Mouse (Mus musculus): Measurements from ENCODE around the gene Ramp2. TPM values are rescaled to one million over a fixed set of nuclear protein-coding genes. Genes with fewer than 3 reads are reported as not detected.

Gene Ramp2
- polyA plus RNA-seq (2015; fragmentation: Nextera tagmentation; extraction: Ambion mirVana), result 67.4 and 72.0 TPM in 2 replicates

GRCm38 (mm10) chr11:101245855-101246701, at the start of gene Ramp2:
Ramp2 (plus strand) TSS chr11:101246028.
- H3K4me2 ChIP-seq (ENCODE audit: low read length), result peak within 1 kb of the TSS; percentile 93
- ATAC-seq, result peak; percentile 52; the same call in 1 of the 2 replicates
- peak within 1 kb of the TSS; percentile 61 for H3K4me3 ChIP-seq (replicated peaks; ENCODE audit: low read length)
- no peaks in the 10 kb centered on the region for H3K36me3 ChIP-seq (ENCODE audit: control insufficient read depth, insufficient read depth)
- WGBS, result 1% methylated on average over 63 of the region's 63 CpGs
- peaks cover 27% of the 10 kb centered on the region for H3K27me3 ChIP-seq (replicated peaks; ENCODE audit: control insufficient read depth, insufficient read depth, low read length)
- peak within 1 kb of the TSS; percentile 79 for H3K9ac ChIP-seq (replicated peaks; ENCODE audit: low read depth, low read length)
- no peak within 1 kb of the TSS for H3K27ac ChIP-seq (ENCODE audit: low read length)
- H3K9me3 ChIP-seq (ENCODE audit: control insufficient read depth, low read length), result no peaks in the 10 kb centered on the region
- peaks cover 7% of the 10 kb centered on the region; the same call in 1 of the 2 replicates for H3K4me1 ChIP-seq (replicated peaks; ENCODE audit: control insufficient read depth, insufficient read depth, low read length)

GRCm38 (mm10) chr11:101196175-101196574, 49.7 kb upstream of the Ramp2 start:
- ATAC-seq, result no peak
- peaks cover 14% of the 10 kb centered on the region for H3K36me3 ChIP-seq (ENCODE audit: control insufficient read depth, insufficient read depth)
- H3K27me3 ChIP-seq (replicated peaks; ENCODE audit: control insufficient read depth, insufficient read depth, low read length), result no peaks in the 10 kb centered on the region
- WGBS, result 96% methylated on average over 8 of the region's 8 CpGs
- no peaks in the 10 kb centered on the region for H3K9me3 ChIP-seq (ENCODE audit: control insufficient read depth, low read length)
- no peak overlapping the region for H3K9ac ChIP-seq (replicated peaks; ENCODE audit: low read depth, low read length)
- H3K4me3 ChIP-seq (replicated peaks; ENCODE audit: low read length), result no peak overlapping the region
- H3K4me1 ChIP-seq (replicated peaks; ENCODE audit: control insufficient read depth, insufficient read depth, low read length), result no peaks in the 10 kb centered on the region
- no peak overlapping the region for H3K4me2 ChIP-seq (ENCODE audit: low read length)
- H3K27ac ChIP-seq (ENCODE audit: low read length), result no peak overlapping the region

DNA sequence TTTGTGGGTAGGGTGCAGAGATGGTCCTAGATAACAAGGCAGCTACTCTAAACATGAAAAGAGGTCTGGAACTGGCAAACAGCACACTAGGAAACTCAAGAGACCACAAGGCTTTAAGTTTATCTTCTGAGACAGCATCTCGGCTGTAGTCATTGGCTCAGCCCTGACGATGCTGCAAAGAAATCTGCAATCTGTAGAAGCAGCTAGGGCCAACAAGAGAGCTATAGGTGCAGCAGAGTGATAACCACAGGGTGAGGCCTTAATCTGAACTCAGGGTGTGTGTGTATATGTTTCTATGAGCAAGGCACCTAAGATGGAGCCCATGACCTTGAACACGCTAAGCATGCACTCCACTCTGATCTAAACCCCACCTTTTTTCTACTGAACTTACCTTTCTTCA, 46.3 kb upstream of the Ramp2 start:
- ATAC-seq, result no peak
- no peaks in the 10 kb centered on the region for H3K27me3 ChIP-seq (replicated peaks; ENCODE audit: control insufficient read depth, insufficient read depth, low read length)
- H3K4me3 ChIP-seq (replicated peaks; ENCODE audit: low read length), result no peak overlapping the region
- no peak overlapping the region for H3K9ac ChIP-seq (replicated peaks; ENCODE audit: low read depth, low read length)
- no peak overlapping the region for H3K4me2 ChIP-seq (ENCODE audit: low read length)
- peaks cover 17% of the 10 kb centered on the region for H3K36me3 ChIP-seq (ENCODE audit: control insufficient read depth, insufficient read depth)
- H3K4me1 ChIP-seq (replicated peaks; ENCODE audit: control insufficient read depth, insufficient read depth, low read length), result no peaks in the 10 kb centered on the region
- WGBS, result 98% methylated on average over 3 of the region's 3 CpGs
- no peak overlapping the region for H3K27ac ChIP-seq (ENCODE audit: low read length)
- no peaks in the 10 kb centered on the region for H3K9me3 ChIP-seq (ENCODE audit: control insufficient read depth, low read length)

- Histone ChIP-seq H3K36me3 (ENCODE audit: control insufficient read depth, insufficient read depth) (peaks cover 17% of the 10 kb centered on the region), H3K9ac (replicated peaks; ENCODE audit: low read depth, low read length) (peak overlapping the region; percentile 7; the same call in 1 of the 2 replicates), H3K9me3 (ENCODE audit: control insufficient read depth, low read length) (no peaks in the 10 kb centered on the region), H3K27ac (ENCODE audit: low read length) (no peak overlapping the region), H3K27me3 (replicated peaks; ENCODE audit: control insufficient read depth, insufficient read depth, low read length) (no peaks in the 10 kb centered on the region), H3K4me1 (replicated peaks; ENCODE audit: control insufficient read depth, insufficient read depth, low read length) (no peaks in the 10 kb centered on the region), H3K4me3 (replicated peaks; ENCODE audit: low read length) (no peak overlapping the region), H3K4me2 (ENCODE audit: low read length) (no peak overlapping the region)
- 12% methylated on average over 7 of the region's 7 CpGs for WGBS
- ATAC-seq, result peak; percentile 62; the same call in 1 of the 2 replicates
Observed at GRCm38 (mm10) chr11:101200986-101201385, 44.8 kb upstream of the Ramp2 start.

DNA sequence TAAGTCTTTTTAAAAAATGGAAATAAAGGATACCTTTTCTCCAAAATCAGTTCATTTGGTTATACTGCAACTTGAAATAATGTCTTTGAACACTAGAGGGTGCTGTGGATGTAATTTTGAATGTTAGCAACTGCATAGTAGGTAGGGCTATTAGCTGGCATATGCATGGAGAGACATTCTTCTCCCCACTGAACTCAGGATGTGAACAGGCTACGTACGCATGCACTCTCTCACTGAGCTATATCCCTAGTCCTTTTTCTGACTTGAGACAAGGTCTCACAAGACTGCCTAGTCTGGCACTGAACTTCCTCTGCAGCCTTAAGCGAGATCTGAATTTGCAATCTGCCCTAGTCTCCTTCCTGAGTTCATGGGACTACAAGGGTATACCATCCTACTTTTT, 33.9 kb upstream of the Ramp2 start:
- H3K4me2 ChIP-seq (ENCODE audit: low read length), result no peak overlapping the region
- no peak overlapping the region for H3K9ac ChIP-seq (replicated peaks; ENCODE audit: low read depth, low read length)
- 43% methylated on average over 3 of the region's 3 CpGs for WGBS
- H3K36me3 ChIP-seq (ENCODE audit: control insufficient read depth, insufficient read depth), result peaks cover 12% of the 10 kb centered on the region
- no peak for ATAC-seq
- H3K27me3 ChIP-seq (replicated peaks; ENCODE audit: control insufficient read depth, insufficient read depth, low read length), result no peaks in the 10 kb centered on the region
- H3K4me3 ChIP-seq (replicated peaks; ENCODE audit: low read length), result no peak overlapping the region
- H3K9me3 ChIP-seq (ENCODE audit: control insufficient read depth, low read length), result no peaks in the 10 kb centered on the region
- no peaks in the 10 kb centered on the region for H3K4me1 ChIP-seq (replicated peaks; ENCODE audit: control insufficient read depth, insufficient read depth, low read length)
- no peak overlapping the region for H3K27ac ChIP-seq (ENCODE audit: low read length)

GRCm38 (mm10) chr11:101216936-101217335, 28.9 kb upstream of the Ramp2 start:
- ATAC-seq, result no peak
- 91% methylated on average over 5 of the region's 5 CpGs for WGBS
- H3K4me3 ChIP-seq (replicated peaks; ENCODE audit: low read length), result no peak overlapping the region
- H3K27me3 ChIP-seq (replicated peaks; ENCODE audit: control insufficient read depth, insufficient read depth, low read length), result no peaks in the 10 kb centered on the region
- no peak overlapping the region for H3K9ac ChIP-seq (replicated peaks; ENCODE audit: low read depth, low read length)
- H3K4me2 ChIP-seq (ENCODE audit: low read length), result no peak overlapping the region
- no peaks in the 10 kb centered on the region for H3K9me3 ChIP-seq (ENCODE audit: control insufficient read depth, low read length)
- no peak overlapping the region for H3K27ac ChIP-seq (ENCODE audit: low read length)
- H3K4me1 ChIP-seq (replicated peaks; ENCODE audit: control insufficient read depth, insufficient read depth, low read length), result no peaks in the 10 kb centered on the region
- H3K36me3 ChIP-seq (ENCODE audit: control insufficient read depth, insufficient read depth), result peaks cover 13% of the 10 kb centered on the region

- no peak overlapping the region for H3K4me3 ChIP-seq (replicated peaks; ENCODE audit: low read length)
- H3K27ac ChIP-seq (ENCODE audit: low read length), result no peak overlapping the region
- H3K9ac ChIP-seq (replicated peaks; ENCODE audit: low read depth, low read length), result no peak overlapping the region
- H3K4me1 ChIP-seq (replicated peaks; ENCODE audit: control insufficient read depth, insufficient read depth, low read length), result no peaks in the 10 kb centered on the region
- no peaks in the 10 kb centered on the region for H3K9me3 ChIP-seq (ENCODE audit: control insufficient read depth, low read length)
- ATAC-seq, result no peak
- H3K36me3 ChIP-seq (ENCODE audit: control insufficient read depth, insufficient read depth), result peaks cover 8% of the 10 kb centered on the region
- no peaks in the 10 kb centered on the region for H3K27me3 ChIP-seq (replicated peaks; ENCODE audit: control insufficient read depth, insufficient read depth, low read length)
- no peak overlapping the region for H3K4me2 ChIP-seq (ENCODE audit: low read length)
- WGBS, result 85% methylated on average over 10 of the region's 10 CpGs
Observed at GRCm38 (mm10) chr11:101218436-101219055, 27.3 kb upstream of the Ramp2 start.

GRCm38 (mm10) chr11:101220853-101221252, 25.0 kb upstream of the Ramp2 start:
- 50% methylated on average over 2 of the region's 2 CpGs for WGBS
- Histone ChIP-seq H3K4me2 (ENCODE audit: low read length) (no peak overlapping the region), H3K36me3 (ENCODE audit: control insufficient read depth, insufficient read depth) (peaks cover 6% of the 10 kb centered on the region), H3K9ac (replicated peaks; ENCODE audit: low read depth, low read length) (no peak overlapping the region), H3K27me3 (replicated peaks; ENCODE audit: control insufficient read depth, insufficient read depth, low read length) (no peaks in the 10 kb centered on the region), H3K27ac (ENCODE audit: low read length) (no peak overlapping the region), H3K4me3 (replicated peaks; ENCODE audit: low read length) (no peak overlapping the region), H3K9me3 (ENCODE audit: control insufficient read depth, low read length) (no peaks in the 10 kb centered on the region), H3K4me1 (replicated peaks; ENCODE audit: control insufficient read depth, insufficient read depth, low read length) (peaks cover 8% of the 10 kb centered on the region)
- ATAC-seq, result no peak

GRCm38 (mm10) chr11:101221306-101221986, 24.4 kb upstream of the Ramp2 start:
- WGBS, result 90% methylated on average over 8 of the region's 8 CpGs
- Histone ChIP-seq H3K9me3 (ENCODE audit: control insufficient read depth, low read length) (no peaks in the 10 kb centered on the region), H3K4me1 (replicated peaks; ENCODE audit: control insufficient read depth, insufficient read depth, low read length) (peaks cover 9% of the 10 kb centered on the region), H3K4me3 (replicated peaks; ENCODE audit: low read length) (no peak overlapping the region), H3K27ac (ENCODE audit: low read length) (no peak overlapping the region), H3K9ac (replicated peaks; ENCODE audit: low read depth, low read length) (no peak overlapping the region), H3K27me3 (replicated peaks; ENCODE audit: control insufficient read depth, insufficient read depth, low read length) (no peaks in the 10 kb centered on the region), H3K36me3 (ENCODE audit: control insufficient read depth, insufficient read depth) (peaks cover 5% of the 10 kb centered on the region), H3K4me2 (ENCODE audit: low read length) (no peak overlapping the region)
- ATAC-seq, result no peak
